Mouse (Mus musculus) lung, embryonic 15.5 days (tissue): ENCODE data around the gene Omg. TPM values are rescaled to one million over a fixed set of nuclear protein-coding genes. Genes with fewer than 3 reads are reported as not detected.
A peak's percentile ranks its signal among the peaks of the same experiment; 100 is the strongest.

Source experiments
- ATAC-seq: fragments of 200-750 bp; cut with Nextera tagmentation; 2 replicates; pipeline ENCODE4 v1.8.0; 2017; ENCODE audit warnings: moderate number of reproducible peaks, borderline replicate concordance; ENCODE audit not compliant: low FRiP score, low TSS enrichment; ENCODE audit errors: extremely low read depth
- H3K27ac ChIP-seq: fragments of 300-500 bp; sonication (generic); 2 replicates; pipeline ENCODE4 v1.5.1; 2015; ENCODE audit warnings: moderate library complexity, mild to moderate bottlenecking, inconsistent platforms
- H3K27me3 ChIP-seq: fragments of 300-500 bp; sonication (generic); 2 replicates; pipeline ENCODE4 v1.6.1; 2015; ENCODE audit warnings: inconsistent platforms
- H3K36me3 ChIP-seq: fragments of 300-500 bp; sonication (generic); 2 replicates; pipeline ENCODE4 v1.6.1; 2015; ENCODE audit warnings: inconsistent platforms
- H3K4me1 ChIP-seq: fragments of 300-500 bp; sonication (generic); 2 replicates; pipeline ENCODE4 v1.6.1; 2015; ENCODE audit warnings: inconsistent platforms
- H3K4me2 ChIP-seq: fragments of 300-500 bp; sonication (generic); 2 replicates; pipeline ENCODE4 v1.6.1; 2015; ENCODE audit warnings: inconsistent platforms, mild to moderate bottlenecking, moderate library complexity
- H3K4me3 ChIP-seq: fragments of 300-500 bp; sonication (generic); 2 replicates; pipeline ENCODE4 v1.5.1; 2015; ENCODE audit warnings: mild to moderate bottlenecking, inconsistent platforms
- H3K9ac ChIP-seq: fragments of 300-500 bp; sonication (generic); 2 replicates; pipeline ENCODE4 v1.6.1; 2015; ENCODE audit warnings: inconsistent platforms
- H3K9me3 ChIP-seq: fragments of 300-500 bp; sonication (generic); 2 replicates; pipeline ENCODE4 v1.6.1; 2016; ENCODE audit warnings: inconsistent platforms
- WGBS: fragments of 180-500 bp; shearing (Covaris S2); methylation state at CpG from one replicate; pipeline ENCODE4 v1.1.7; 2015; 5-methylcytosine and 5-hydroxymethylcytosine counted together
- polyA plus RNA-seq: library from polyadenylated mRNA; unstranded; fragments of >200 nt; fragmentation: Nextera tagmentation; extraction: Ambion mirVana; gene quantifications from 2 replicates; pipeline ENCODE4 v1.2.1, GENCODE M21; 2015

Omg gene
- 0.18 and 0.24 TPM in 2 replicates for polyA plus RNA-seq

DNA sequence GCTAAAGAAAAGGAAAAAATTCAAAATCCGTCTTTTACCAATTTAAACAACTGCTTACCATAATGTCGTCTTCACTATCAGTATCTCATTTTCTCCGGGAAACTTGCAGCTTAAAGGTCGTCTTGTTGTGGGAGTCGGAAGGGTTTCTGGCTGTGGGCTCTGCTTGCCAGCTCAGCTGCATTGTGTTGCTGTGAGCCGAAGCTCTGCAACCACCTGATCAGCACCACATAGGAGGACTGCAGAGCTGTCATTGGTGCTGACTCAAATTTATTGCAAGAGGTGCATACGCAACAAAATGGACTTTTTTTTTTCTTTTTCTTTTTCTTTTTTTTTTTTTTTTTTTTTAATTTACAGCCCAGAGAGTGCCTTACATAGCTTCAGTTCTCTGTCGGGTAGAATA, at the start of gene Omg:
Gene Omg, minus strand, starts transcription at position 240 of the 400 bp plus-strand sequence.
- Histone ChIP-seq H3K27me3 (no peaks in the 10 kb centered on the region), H3K4me1 (no peaks in the 10 kb centered on the region), H3K36me3 (no peaks in the 10 kb centered on the region), H3K4me3 (no peak within 1 kb of the TSS), H3K9me3 (no peaks in the 10 kb centered on the region), H3K27ac (no peak within 1 kb of the TSS), H3K9ac (no peak within 1 kb of the TSS), H3K4me2 (no peak within 1 kb of the TSS)
- no peak for ATAC-seq
- WGBS: 57% methylated on average over 8 of the region's 8 CpGs

DNA sequence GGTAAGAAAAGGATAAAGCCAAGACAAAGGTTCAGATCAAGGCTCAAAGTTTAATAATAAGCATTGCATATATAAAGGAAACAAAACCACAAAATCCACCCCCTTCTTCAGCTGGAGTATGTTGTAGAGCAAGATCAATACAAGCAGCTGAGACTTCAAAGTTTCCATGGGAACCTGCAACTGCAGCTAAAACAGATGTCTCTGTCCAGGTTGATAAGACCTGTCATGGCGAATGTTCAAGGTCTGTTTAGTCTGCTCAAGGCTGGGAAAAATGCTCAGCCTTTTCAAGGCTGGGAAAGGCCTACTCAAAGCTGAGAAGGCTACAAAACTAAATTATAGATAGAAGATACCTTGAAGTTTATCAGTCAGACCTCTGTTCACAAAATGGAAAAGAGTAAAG, 48.7 kb upstream of the Omg start:
- WGBS: 68% methylated on average over 1 of the region's 1 CpGs
- H3K4me1 ChIP-seq: no peaks in the 10 kb centered on the region
- ATAC-seq: no peak
- no peak overlapping the region for H3K27ac ChIP-seq
- no peaks in the 10 kb centered on the region for H3K27me3 ChIP-seq
- no peaks in the 10 kb centered on the region for H3K9me3 ChIP-seq
- H3K36me3 ChIP-seq: peaks cover 58% of the 10 kb centered on the region
- H3K4me3 ChIP-seq: no peak overlapping the region
- no peak overlapping the region for H3K9ac ChIP-seq
- no peak overlapping the region for H3K4me2 ChIP-seq

DNA sequence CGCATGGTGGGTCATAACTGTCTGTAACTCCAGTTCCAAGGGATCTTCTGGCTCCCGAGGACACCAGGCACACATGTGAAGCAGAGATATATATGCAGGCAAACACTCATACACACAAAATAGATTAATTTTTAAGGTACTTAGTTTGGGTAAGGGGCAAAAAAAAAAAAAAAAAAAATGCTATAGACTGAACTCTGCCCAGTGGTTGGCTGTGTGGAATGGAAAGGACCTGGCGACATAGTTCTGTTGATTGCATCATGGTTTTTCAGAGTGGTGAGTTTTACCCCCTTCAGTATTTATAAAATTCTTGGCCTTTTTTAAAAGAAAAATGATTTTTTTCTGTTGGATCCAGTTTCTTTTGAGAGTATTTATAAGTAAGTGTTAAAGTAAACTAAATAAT, 32.4 kb upstream of the Omg start:
- peaks cover 12% of the 10 kb centered on the region for H3K36me3 ChIP-seq
- peaks cover 9% of the 10 kb centered on the region; the same call in 1 of the 2 replicates for H3K4me1 ChIP-seq
- H3K27me3 ChIP-seq: no peaks in the 10 kb centered on the region

GRCm38 (mm10) chr11:79535554-79535953, 31.7 kb upstream of the Omg start:
- H3K9ac ChIP-seq: no peak overlapping the region
- H3K4me1 ChIP-seq: peaks cover 9% of the 10 kb centered on the region; the same call in 1 of the 2 replicates
- H3K27ac ChIP-seq: no peak overlapping the region
- H3K4me3 ChIP-seq: no peak overlapping the region
- no peaks in the 10 kb centered on the region for H3K9me3 ChIP-seq
- H3K27me3 ChIP-seq: no peaks in the 10 kb centered on the region
- H3K36me3 ChIP-seq: peaks cover 9% of the 10 kb centered on the region; the same call in 1 of the 2 replicates
- no peak overlapping the region for H3K4me2 ChIP-seq
- 81% methylated on average over 4 of the region's 4 CpGs for WGBS
- no peak for ATAC-seq

More for the DNA sequence above, 32.4 kb upstream of the Omg start:
- H3K9ac ChIP-seq: no peak overlapping the region
- no peak for ATAC-seq
- no peak overlapping the region for H3K4me2 ChIP-seq
- H3K4me3 ChIP-seq: no peak overlapping the region
- no peaks in the 10 kb centered on the region for H3K9me3 ChIP-seq
- no peak overlapping the region for H3K27ac ChIP-seq
- 85% methylated on average over 3 of the region's 3 CpGs for WGBS

GRCm38 (mm10) chr11:79533950-79534690, 30.2 kb upstream of the Omg start:
- 62% methylated on average over 8 of the region's 8 CpGs for WGBS
- Histone ChIP-seq H3K4me2 (no peak overlapping the region), H3K4me3 (no peak overlapping the region), H3K4me1 (peaks cover 9% of the 10 kb centered on the region; the same call in 1 of the 2 replicates), H3K9ac (no peak overlapping the region), H3K27me3 (no peaks in the 10 kb centered on the region), H3K27ac (peak overlapping the region; percentile 45), H3K9me3 (no peaks in the 10 kb centered on the region), H3K36me3 (peaks cover 6% of the 10 kb centered on the region; the same call in 1 of the 2 replicates)
- peak; percentile 87; the same call in 1 of the 2 replicates for ATAC-seq

- Histone ChIP-seq H3K9me3 (no peaks in the 10 kb centered on the region), H3K36me3 (peaks cover 6% of the 10 kb centered on the region; the same call in 1 of the 2 replicates), H3K4me1 (peaks cover 9% of the 10 kb centered on the region; the same call in 1 of the 2 replicates), H3K9ac (no peak overlapping the region), H3K4me2 (no peak overlapping the region), H3K27ac (no peak overlapping the region), H3K27me3 (no peaks in the 10 kb centered on the region), H3K4me3 (no peak overlapping the region)
- ATAC-seq: no peak
- WGBS: 57% methylated on average over 6 of the region's 6 CpGs
Observed at GRCm38 (mm10) chr11:79533311-79533710, 29.4 kb upstream of the Omg start.

- H3K4me2 ChIP-seq: no peak overlapping the region
- H3K9ac ChIP-seq: no peak overlapping the region
- H3K9me3 ChIP-seq: no peaks in the 10 kb centered on the region
- no peak overlapping the region for H3K27ac ChIP-seq
- WGBS: 88% methylated on average over 4 of the region's 4 CpGs
- H3K4me1 ChIP-seq: peaks cover 9% of the 10 kb centered on the region; the same call in 1 of the 2 replicates
- H3K27me3 ChIP-seq: no peaks in the 10 kb centered on the region
- no peak for ATAC-seq
- no peaks in the 10 kb centered on the region for H3K36me3 ChIP-seq
- no peak overlapping the region for H3K4me3 ChIP-seq
Observed at GRCm38 (mm10) chr11:79531485-79531884, 27.6 kb upstream of the Omg start.

- no peak overlapping the region for H3K4me3 ChIP-seq
- H3K4me1 ChIP-seq: peaks cover 9% of the 10 kb centered on the region; the same call in 1 of the 2 replicates
- no peak overlapping the region for H3K4me2 ChIP-seq
- WGBS: 84% methylated on average over 11 of the region's 11 CpGs
- H3K9me3 ChIP-seq: no peaks in the 10 kb centered on the region
- no peak overlapping the region for H3K27ac ChIP-seq
- ATAC-seq: no peak
- H3K27me3 ChIP-seq: no peaks in the 10 kb centered on the region
- no peaks in the 10 kb centered on the region for H3K36me3 ChIP-seq
- H3K9ac ChIP-seq: no peak overlapping the region
Observed at GRCm38 (mm10) chr11:79530774-79531173, 26.9 kb upstream of the Omg start.

GRCm38 (mm10) chr11:79530333-79530761, 26.5 kb upstream of the Omg start, which contains the start of the genes Evi2 and Evi2a:
Gene Evi2 (minus strand): TSS chr11:79530589.
Gene Evi2a (minus strand): TSS chr11:79530609.
- Histone ChIP-seq H3K4me3 (no peak within 1 kb of the TSS), H3K4me1 (peaks cover 9% of the 10 kb centered on the region; the same call in 1 of the 2 replicates), H3K36me3 (no peaks in the 10 kb centered on the region), H3K4me2 (no peak within 1 kb of the TSS), H3K27me3 (no peaks in the 10 kb centered on the region), H3K9ac (no peak within 1 kb of the TSS), H3K9me3 (no peaks in the 10 kb centered on the region), H3K27ac (no peak within 1 kb of the TSS)
- WGBS: 76% methylated on average over 7 of the region's 7 CpGs
- ATAC-seq: no peak

GRCm38 (mm10) chr11:79529736-79530135, 25.9 kb upstream of the Omg start:
- H3K36me3 ChIP-seq: no peaks in the 10 kb centered on the region
- no peak for ATAC-seq
- no peak overlapping the region for H3K4me3 ChIP-seq
- no peak overlapping the region for H3K9ac ChIP-seq
- WGBS: 68% methylated on average over 2 of the region's 2 CpGs
- no peak overlapping the region for H3K27ac ChIP-seq
- H3K4me2 ChIP-seq: no peak overlapping the region
- no peaks in the 10 kb centered on the region for H3K9me3 ChIP-seq
- H3K27me3 ChIP-seq: no peaks in the 10 kb centered on the region
- peaks cover 9% of the 10 kb centered on the region; the same call in 1 of the 2 replicates for H3K4me1 ChIP-seq

DNA sequence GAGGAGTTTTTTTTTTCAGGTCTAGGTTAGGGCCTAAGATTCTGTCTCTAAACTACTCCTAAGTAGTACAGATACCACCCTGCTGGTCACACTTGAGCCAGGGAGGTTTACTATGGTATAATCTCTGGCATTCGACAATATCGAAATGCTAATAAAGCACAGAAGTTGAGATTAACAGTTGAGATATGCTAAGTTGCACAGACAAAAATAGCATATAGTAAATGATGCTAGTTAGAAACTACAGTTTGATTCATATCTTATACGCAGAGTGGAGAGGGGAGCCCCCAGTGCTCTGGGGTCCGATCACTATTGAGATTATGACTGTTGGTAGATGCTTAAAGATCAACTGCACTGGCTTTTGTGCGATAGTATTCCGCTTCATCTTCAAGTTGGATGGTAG, 25.3 kb upstream of the Omg start:
- Histone ChIP-seq H3K9ac (no peak overlapping the region), H3K27ac (no peak overlapping the region), H3K4me1 (peaks cover 9% of the 10 kb centered on the region; the same call in 1 of the 2 replicates), H3K9me3 (no peaks in the 10 kb centered on the region), H3K36me3 (no peaks in the 10 kb centered on the region), H3K4me3 (no peak overlapping the region), H3K4me2 (no peak overlapping the region), H3K27me3 (no peaks in the 10 kb centered on the region)
- 94% methylated on average over 6 of the region's 6 CpGs for WGBS
- ATAC-seq: no peak

DNA sequence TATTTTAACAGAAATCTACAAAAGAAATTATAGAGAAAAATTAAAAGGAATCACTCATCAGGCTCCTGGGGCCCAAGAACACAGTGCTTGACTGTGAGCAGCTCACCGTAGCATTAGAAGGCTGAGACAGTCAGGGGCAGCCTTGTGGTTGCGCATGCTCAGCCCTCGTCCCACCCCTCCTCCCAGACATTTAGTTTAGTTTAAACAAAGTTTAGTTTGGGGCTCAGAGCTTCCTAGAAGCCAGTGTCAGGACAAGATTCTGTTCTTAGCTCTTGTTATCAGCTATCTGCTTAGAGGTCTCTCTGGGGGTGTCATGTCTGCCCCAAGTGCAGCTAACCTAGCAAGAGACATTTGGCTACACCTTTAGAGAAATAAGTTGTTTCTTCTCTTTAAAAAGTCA, 24.7 kb upstream of the Omg start:
- H3K9ac ChIP-seq: no peak overlapping the region
- ATAC-seq: no peak
- H3K4me2 ChIP-seq: no peak overlapping the region
- H3K27me3 ChIP-seq: no peaks in the 10 kb centered on the region
- no peak overlapping the region for H3K27ac ChIP-seq
- no peak overlapping the region for H3K4me3 ChIP-seq
- H3K36me3 ChIP-seq: no peaks in the 10 kb centered on the region
- H3K9me3 ChIP-seq: no peaks in the 10 kb centered on the region
- 81% methylated on average over 3 of the region's 3 CpGs for WGBS
- peaks cover 3% of the 10 kb centered on the region; the same call in 1 of the 2 replicates for H3K4me1 ChIP-seq
